Mouse (Mus musculus) forebrain, embryonic 15.5 days (tissue): ENCODE data around the gene Dnajc16. TPM values are rescaled to one million over a fixed set of nuclear protein-coding genes. Genes with fewer than 3 reads are reported as not detected.

Experiments
- ATAC-seq: fragments of 200-750 bp; cut with Nextera tagmentation; replicated peaks from 2 replicates; pipeline ENCODE4 v1.8.0; 2017; ENCODE audit warnings: mild to moderate bottlenecking, moderate TSS enrichment, moderate library complexity
- H3K27ac ChIP-seq: fragments of 300-500 bp; sonication (generic); replicated peaks from 2 replicates; pipeline ENCODE4 v1.5.1; 2015; ENCODE audit warnings: mild to moderate bottlenecking, inconsistent platforms
- H3K27me3 ChIP-seq: fragments of 300-500 bp; sonication (generic); 2 replicates; pipeline ENCODE4 v1.6.1; 2015; ENCODE audit warnings: inconsistent platforms
- H3K36me3 ChIP-seq: fragments of 300-500 bp; sonication (generic); 2 replicates; pipeline ENCODE4 v1.6.1; 2015; ENCODE audit warnings: mild to moderate bottlenecking, inconsistent platforms
- H3K4me1 ChIP-seq: fragments of 300-500 bp; sonication (generic); 2 replicates; pipeline ENCODE4 v1.6.1; 2015; ENCODE audit warnings: inconsistent platforms
- H3K4me2 ChIP-seq: fragments of 300-500 bp; sonication (generic); replicated peaks from 2 replicates; pipeline ENCODE4 v1.6.1; 2015; ENCODE audit warnings: mild to moderate bottlenecking, inconsistent platforms
- H3K4me3 ChIP-seq: fragments of 300-500 bp; sonication (generic); 2 replicates; pipeline ENCODE4 v1.5.1; 2015; ENCODE audit warnings: mild to moderate bottlenecking, inconsistent platforms
- H3K9ac ChIP-seq: fragments of 300-500 bp; sonication (generic); replicated peaks from 2 replicates; pipeline ENCODE4 v1.6.1; 2015; ENCODE audit warnings: mild to moderate bottlenecking, inconsistent platforms
- H3K9me3 ChIP-seq: fragments of 300-500 bp; sonication (generic); 2 replicates; pipeline ENCODE4 v1.6.1; 2016; ENCODE audit warnings: inconsistent platforms
- WGBS: fragments of 180-500 bp; shearing (Covaris S2); methylation state at CpG from one replicate; pipeline ENCODE4 v1.1.7; 2015; ENCODE audit warnings: mixed read lengths; 5-methylcytosine and 5-hydroxymethylcytosine counted together
- polyA plus RNA-seq: library from polyadenylated mRNA; unstranded; fragments of >200 nt; fragmentation: Nextera tagmentation; extraction: Ambion mirVana; gene quantifications from 2 replicates; pipeline ENCODE4 v1.2.1, GENCODE M21; 2015

The Dnajc16 gene
- polyA plus RNA-seq, 1 experiment from 2014 or later: 5.3 TPM

GRCm38 (mm10) chr4:141719304-141719703 is 71.4 kb downstream of the Dnajc16 start:
- H3K27me3 ChIP-seq: no peaks in the 10 kb centered on the region
- H3K4me3 ChIP-seq: no peak overlapping the region
- H3K4me1 ChIP-seq: peaks cover 21% of the 10 kb centered on the region
- no peak overlapping the region for H3K9ac ChIP-seq
- H3K36me3 ChIP-seq: peaks cover 5% of the 10 kb centered on the region; the same call in 1 of the 2 replicates
- 93% methylated on average over 1 of the region's 1 CpGs for WGBS
- H3K27ac ChIP-seq: no peak overlapping the region
- H3K9me3 ChIP-seq: no peaks in the 10 kb centered on the region
- no peak for ATAC-seq
- H3K4me2 ChIP-seq: no peak overlapping the region

GRCm38 (mm10) chr4:141717633-141718032 is 73.1 kb downstream of the Dnajc16 start:
- no peak overlapping the region for H3K9ac ChIP-seq
- H3K4me1 ChIP-seq: peaks cover 15% of the 10 kb centered on the region
- no peak overlapping the region for H3K27ac ChIP-seq
- H3K4me3 ChIP-seq: no peak overlapping the region
- no peak overlapping the region for H3K4me2 ChIP-seq
- no peak for ATAC-seq
- WGBS: 80% methylated on average over 4 of the region's 4 CpGs
- H3K27me3 ChIP-seq: no peaks in the 10 kb centered on the region
- H3K9me3 ChIP-seq: no peaks in the 10 kb centered on the region
- H3K36me3 ChIP-seq: peaks cover 11% of the 10 kb centered on the region; the same call in 1 of the 2 replicates

- Histone ChIP-seq H3K9ac (no peak overlapping the region), H3K9me3 (no peaks in the 10 kb centered on the region), H3K4me3 (no peak overlapping the region), H3K27ac (no peak overlapping the region), H3K4me1 (no peaks in the 10 kb centered on the region), H3K27me3 (no peaks in the 10 kb centered on the region), H3K4me2 (no peak overlapping the region), H3K36me3 (peaks cover 25% of the 10 kb centered on the region)
- WGBS: 73% methylated on average over 2 of the region's 2 CpGs
- no peak for ATAC-seq
Observed at GRCm38 (mm10) chr4:141715027-141715426, 75.7 kb downstream of the Dnajc16 start.

- 87% methylated on average over 5 of the region's 5 CpGs for WGBS
- no peak overlapping the region for H3K9ac ChIP-seq
- H3K4me1 ChIP-seq: no peaks in the 10 kb centered on the region
- H3K27ac ChIP-seq: no peak overlapping the region
- H3K4me2 ChIP-seq: no peak overlapping the region
- no peak for ATAC-seq
- H3K27me3 ChIP-seq: no peaks in the 10 kb centered on the region
- no peak overlapping the region for H3K4me3 ChIP-seq
- H3K9me3 ChIP-seq: no peaks in the 10 kb centered on the region
- peaks cover 31% of the 10 kb centered on the region for H3K36me3 ChIP-seq
Observed at GRCm38 (mm10) chr4:141713598-141714142, 77.1 kb downstream of the Dnajc16 start.

GRCm38 (mm10) chr4:141711250-141711649 is 79.5 kb downstream of the Dnajc16 start:
- no peaks in the 10 kb centered on the region for H3K4me1 ChIP-seq
- no peak overlapping the region for H3K9ac ChIP-seq
- no peaks in the 10 kb centered on the region for H3K9me3 ChIP-seq
- H3K4me3 ChIP-seq: no peak overlapping the region
- no peak for ATAC-seq
- H3K27me3 ChIP-seq: no peaks in the 10 kb centered on the region
- no peak overlapping the region for H3K27ac ChIP-seq
- H3K4me2 ChIP-seq: no peak overlapping the region
- peaks cover 56% of the 10 kb centered on the region for H3K36me3 ChIP-seq
- 96% methylated on average over 1 of the region's 1 CpGs for WGBS

Other genes with a start within 250 kb of the Dnajc16 start
- gene Fblim1, start 184.8 kb downstream of the Dnajc16 start, polyA plus RNA-seq: 17.4 and 22.6 TPM in 2 replicates
- 0.17 TPM in 2 replicates for gene Tmem82, start 172.3 kb downstream of the Dnajc16 start, polyA plus RNA-seq
- gene Slc25a34, start 167.1 kb downstream of the Dnajc16 start, polyA plus RNA-seq: 0.06 and 0.14 TPM in 2 replicates
- 7.6 TPM in 2 replicates for gene Plekhm2, start 126.0 kb downstream of the Dnajc16 start, polyA plus RNA-seq
- gene Rsc1a1, start 105.3 kb downstream of the Dnajc16 start, polyA plus RNA-seq: not detected in 2 replicates
- 14.6 and 15.3 TPM in 2 replicates for gene Ddi2, start 67.5 kb downstream of the Dnajc16 start, polyA plus RNA-seq
- not detected in 2 replicates for gene Agmat, start 44.3 kb downstream of the Dnajc16 start, polyA plus RNA-seq
- gene Casp9, start 2.7 kb upstream of the Dnajc16 start, polyA plus RNA-seq: 14.9 and 18.2 TPM in 2 replicates
- not detected in 2 replicates for gene Cela2a, start 35.2 kb upstream of the Dnajc16 start, polyA plus RNA-seq
- gene Ctrc, start 55.4 kb upstream of the Dnajc16 start, polyA plus RNA-seq: not detected in 2 replicates
- gene Efhd2, start 84.0 kb upstream of the Dnajc16 start, polyA plus RNA-seq: 82.8 and 84.3 TPM in 2 replicates
- gene Fhad1, start 224.2 kb upstream of the Dnajc16 start, polyA plus RNA-seq: 1.5 and 3.7 TPM in 2 replicates